Mouse (Mus musculus) ovary, postnatal 14 days (tissue): Measurements from ENCODE around the gene Olfr305.
"Not testable (repeated sequence)": the region's sequence is repeated elsewhere in the genome, so short reads cannot be mapped to it uniquely, and the experiment has no call there.

ENCODE experiments used
- DNase-seq: peaks from one replicate; pipeline ENCODE4 v3.0.0; 2022; ENCODE audit warnings: low spot score

Gene Olfr305

DNA sequence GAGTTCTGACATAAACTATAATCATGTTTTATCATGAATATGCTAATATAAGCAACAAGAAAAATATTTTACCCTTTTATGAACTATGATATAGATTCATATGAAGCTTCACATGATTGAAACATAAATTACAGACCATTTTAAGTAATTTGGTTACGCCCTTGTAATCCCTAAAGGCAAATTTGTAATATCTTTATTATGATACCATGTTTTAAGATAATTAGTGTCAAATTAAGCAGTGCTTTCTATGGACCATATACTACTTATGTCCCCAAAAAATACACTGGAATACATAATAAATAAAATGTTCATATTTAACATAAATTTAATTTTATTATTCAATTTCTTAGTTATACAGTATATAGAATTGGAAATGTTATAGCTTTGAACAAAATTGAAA lies at the start of gene Olfr305:
Olfr305 (minus strand) TSS at position 101 of the 400 bp plus-strand sequence.
- no peak for DNase-seq

DNA sequence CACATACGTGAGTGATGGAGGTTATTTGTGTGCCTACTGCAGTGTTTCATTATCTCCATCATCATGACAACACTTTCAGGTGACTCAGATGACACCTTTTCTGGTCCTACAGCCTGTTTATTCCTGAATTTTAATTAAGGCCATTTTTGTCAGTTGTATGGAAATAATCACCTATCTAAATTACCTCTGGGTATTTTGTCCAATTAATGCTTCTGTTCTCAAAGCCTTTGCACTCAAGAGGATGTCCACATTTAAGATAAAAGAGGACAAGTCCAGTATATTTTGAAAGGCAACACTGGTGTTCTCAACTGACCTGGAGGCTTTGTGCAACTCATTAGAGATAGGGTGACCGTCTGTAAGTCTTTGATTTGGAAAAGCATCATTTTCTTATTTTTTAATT lies 36.8 kb upstream of the Olfr305 start, which contains the start of gene Olfr301:
Olfr301 (plus strand) TSS at position 301 of the 400 bp plus-strand sequence.
- no peak for DNase-seq

DNA sequence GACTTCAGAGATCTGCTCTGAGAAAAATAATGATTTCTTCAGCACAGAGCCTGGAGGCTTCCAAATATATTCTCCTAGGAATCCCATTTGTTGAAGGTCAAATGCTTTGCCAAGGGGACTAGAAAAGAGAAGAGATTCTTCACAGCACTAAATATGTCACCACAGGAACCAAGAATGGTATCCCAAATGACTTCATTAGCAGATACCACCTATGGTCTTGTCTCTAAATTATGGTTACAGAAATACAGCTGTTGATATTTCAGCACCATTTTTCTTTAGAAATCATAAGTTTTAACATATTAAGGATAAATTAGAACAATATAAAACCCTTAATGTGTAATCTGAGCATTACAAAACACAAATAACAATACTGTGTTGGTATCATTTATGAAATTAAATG lies 31.0 kb upstream of the Olfr305 start, which contains the start of gene Olfr303:
Olfr303 (minus strand) TSS at position 101 of the 400 bp plus-strand sequence.
- no peak for DNase-seq

DNA sequence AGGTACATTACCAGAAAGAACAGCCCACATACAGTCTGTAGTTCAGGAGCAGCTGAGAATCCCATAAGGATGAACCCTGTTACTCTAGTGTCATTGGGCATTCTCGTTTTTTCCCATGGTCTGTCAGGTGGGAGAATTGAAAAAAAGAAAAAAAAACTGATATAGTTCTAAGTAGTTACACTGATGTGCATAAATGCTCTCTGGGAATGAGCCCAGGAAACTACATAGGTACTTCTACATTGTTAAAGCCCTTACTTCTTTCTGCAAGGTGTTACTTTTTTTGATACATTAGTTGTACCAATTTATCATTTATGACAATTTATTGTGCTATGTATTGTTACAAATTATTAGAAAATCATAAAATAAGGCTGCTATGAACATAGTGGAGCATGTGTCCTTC lies 19.8 kb upstream of the Olfr305 start, which contains the start of gene Olfr304:
Olfr304 (minus strand) TSS at position 101 of the 400 bp plus-strand sequence.
- no peak for DNase-seq

DNA sequence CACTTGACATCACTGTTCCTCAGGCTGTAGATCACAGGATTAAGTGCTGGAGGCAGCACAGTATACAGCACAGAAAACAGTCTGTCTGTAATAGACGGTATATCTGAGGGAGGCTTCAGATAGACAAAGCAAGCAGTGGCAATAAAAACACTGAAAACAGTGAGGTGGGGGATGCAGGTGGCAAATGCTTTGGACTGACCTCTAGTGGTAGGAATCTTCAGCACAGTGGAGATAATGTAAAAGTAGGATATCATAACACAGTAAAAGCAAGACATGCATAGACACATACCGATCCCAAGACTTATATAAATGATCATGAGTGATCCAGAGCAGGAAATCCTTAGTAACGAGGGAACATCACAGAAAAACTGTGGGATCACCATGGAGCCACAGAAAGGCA lies 19.0 kb upstream of the Olfr305 start:
- DNase-seq = no peak

DNA sequence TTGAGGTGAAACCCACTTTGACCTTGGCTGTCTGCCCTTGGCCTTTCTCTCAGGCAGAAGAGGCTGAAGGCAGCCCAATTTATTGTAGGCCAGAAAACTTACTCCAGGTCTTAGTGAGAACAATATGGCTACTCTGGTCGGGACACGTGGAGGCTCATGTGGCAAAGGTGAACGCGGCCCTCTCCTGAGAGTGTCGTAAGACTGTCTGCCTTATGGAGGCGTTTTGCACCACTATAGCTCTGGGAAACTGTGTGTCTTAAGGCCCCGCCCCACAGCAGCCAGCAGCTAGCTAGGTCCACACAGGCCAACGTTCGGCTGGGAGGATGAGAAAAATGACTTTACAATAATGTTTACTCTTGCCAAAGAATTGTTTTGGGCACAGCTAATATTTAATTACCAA lies 20.4 kb downstream of the Olfr305 start:
- DNase-seq = not testable (repeated sequence)

DNA sequence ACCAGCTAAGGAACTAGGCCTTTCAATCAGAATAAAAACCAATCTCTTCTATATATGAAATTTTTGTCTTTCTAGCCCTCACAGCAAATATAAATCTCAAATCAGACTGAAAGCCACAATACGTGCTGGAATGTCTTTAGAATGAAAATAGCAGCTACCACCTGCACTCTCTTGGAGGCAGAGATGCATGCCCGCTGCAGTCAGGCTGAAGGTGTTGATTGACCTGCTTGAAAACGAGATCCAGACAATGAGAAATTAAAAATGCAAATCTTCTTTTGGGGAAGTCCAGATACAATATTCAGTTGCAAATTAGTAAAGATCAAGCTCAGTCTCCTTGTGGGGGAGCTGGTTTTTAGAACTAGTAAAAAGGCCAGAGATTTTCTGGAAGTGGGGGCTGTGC lies 22.5 kb downstream of the Olfr305 start:
- DNase-seq = no peak

DNA sequence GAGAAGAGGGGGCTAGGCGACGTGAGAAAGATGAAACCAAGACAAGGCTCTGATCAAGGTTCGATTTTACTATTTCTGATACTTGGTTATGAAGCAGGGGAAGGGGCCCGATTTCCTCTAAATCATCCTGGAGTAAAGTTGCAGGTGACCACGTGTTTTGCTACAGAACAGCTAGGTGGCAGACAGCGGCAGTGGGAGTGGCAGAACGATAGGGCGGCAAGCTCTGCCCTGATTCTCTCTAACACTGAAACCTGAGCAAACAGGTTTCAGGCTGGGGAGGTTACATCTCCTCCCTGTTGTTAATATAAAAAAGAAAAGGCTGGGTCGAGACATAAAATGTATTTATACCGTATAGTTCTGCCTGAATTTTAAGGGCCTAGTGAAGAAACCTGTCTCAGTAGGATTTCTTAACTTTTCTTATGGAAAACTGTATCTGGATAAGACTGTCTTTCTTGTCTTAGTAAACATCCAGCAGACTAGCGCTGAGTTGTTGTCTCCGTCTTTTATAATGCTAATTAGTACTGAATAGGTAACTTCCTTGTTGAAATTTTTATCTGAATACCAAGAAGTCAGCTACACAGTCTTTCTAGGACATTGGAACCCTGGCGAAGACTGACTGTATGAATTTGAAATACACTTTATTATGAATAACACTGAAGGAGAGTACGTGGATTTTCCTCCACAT lies 23.7 kb downstream of the Olfr305 start:
- DNase-seq = no peak

DNA sequence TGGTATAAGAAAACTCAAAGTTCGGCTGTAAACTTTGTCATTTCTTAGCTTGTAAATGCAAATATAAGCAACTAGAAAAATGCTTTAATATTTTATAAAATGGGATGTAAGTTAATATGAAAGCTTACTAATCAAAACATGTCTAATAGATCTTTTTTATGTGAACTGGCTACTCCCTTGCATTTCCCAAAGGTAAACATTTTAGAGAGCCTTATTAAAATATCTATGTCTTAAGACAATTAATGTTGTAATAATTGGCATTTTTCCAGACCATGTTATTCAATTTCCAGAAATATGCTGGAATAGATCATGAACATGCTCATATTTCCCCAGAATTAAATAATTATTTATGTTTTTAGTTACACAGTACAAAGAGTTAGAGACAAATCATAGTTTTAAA lies 29.2 kb downstream of the Olfr305 start, which contains the start of gene Olfr307:
Olfr307 (minus strand) TSS at position 101 of the 400 bp plus-strand sequence.
- DNase-seq = no peak

DNA sequence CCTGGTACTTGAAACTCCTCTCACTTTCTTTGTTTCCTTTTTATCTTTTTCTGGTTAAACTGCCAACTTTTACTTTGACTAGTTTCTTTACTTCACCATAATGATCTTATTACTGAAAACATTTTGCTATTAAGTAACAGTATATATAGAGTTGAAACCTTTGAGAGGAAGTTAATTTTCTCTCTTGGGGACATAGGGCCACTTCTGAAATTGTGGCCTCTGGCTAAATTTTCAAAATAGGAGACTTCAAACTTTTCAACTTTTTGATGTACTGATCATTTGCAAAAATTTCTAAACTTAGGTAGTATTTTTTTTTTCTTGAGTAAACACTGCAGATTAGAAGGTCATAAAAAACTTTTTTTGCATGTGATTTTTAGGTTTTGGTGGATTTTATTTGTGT lies 41.2 kb downstream of the Olfr305 start, which contains the start of gene Olfr308:
Olfr308 (minus strand) TSS at position 101 of the 400 bp plus-strand sequence.
- no peak for DNase-seq

DNA sequence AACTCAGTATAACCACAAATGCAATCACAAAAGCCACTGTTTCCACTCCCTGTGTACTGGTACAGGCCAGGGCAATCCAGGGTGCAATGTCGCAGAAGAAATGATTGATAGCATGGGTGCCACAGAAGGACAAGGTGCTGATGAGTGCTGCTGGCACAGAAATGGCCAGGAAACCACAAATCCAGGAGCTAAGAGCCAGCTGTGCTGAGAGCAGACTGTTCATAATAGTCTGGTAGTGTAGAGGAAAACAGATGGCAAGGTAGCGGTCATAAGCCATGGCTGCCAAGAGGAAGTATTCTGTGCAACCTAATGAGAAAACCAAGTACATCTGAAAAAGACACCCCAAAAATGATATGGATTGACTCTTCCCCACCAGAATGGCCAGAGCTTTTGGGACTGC lies 45.4 kb downstream of the Olfr305 start:
- no peak for DNase-seq

DNA sequence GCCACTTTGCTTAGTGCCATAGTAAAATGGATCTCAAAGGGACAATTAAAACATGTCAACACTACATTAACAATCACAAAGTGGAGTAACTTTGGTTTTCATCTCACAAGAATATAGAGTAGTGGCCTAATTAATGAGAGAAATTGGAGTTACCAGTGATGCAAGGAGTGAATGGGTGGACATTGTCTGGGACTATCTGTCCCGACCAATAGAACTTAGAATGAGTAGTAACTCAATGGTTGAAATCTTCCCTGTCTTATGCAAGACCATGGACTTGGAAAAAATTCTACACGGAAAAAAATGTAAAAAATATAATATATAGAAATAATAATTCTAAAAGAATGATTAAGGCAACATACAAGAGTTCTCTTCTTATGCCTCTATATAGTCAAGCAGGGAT lies 53.1 kb downstream of the Olfr305 start, which contains the start of gene Olfr309:
Olfr309 (minus strand) TSS at position 101 of the 400 bp plus-strand sequence.
- DNase-seq = no peak
